Mouse (Mus musculus): ENCODE results near the gene Fam173b. TPM values are rescaled to one million over a fixed set of nuclear protein-coding genes. Genes with fewer than 3 reads are reported as not detected.
"Not testable (repeated sequence)": the region's sequence is repeated elsewhere in the genome, so short reads cannot be mapped to it uniquely, and the experiment has no call there.

The Fam173b gene
- total and polyA plus RNA-seq, 2 experiments from 2014 or later: 7.0 to 10.7 TPM

- H3K36me3 ChIP-seq (ENCODE audit: insufficient read depth): no peaks in the 10 kb centered on the region
- ATAC-seq: no peak
- H3K27ac ChIP-seq (ENCODE audit: low read depth, low read length): no peak overlapping the region
- no peaks in the 10 kb centered on the region for H3K9me3 ChIP-seq (ENCODE audit: low read length)
- WGBS: 87% methylated on average over 4 of the region's 4 CpGs
- H3K4me2 ChIP-seq (ENCODE audit: low read depth): no peak overlapping the region
- H3K4me1 ChIP-seq (ENCODE audit: insufficient read depth): no peaks in the 10 kb centered on the region
- H3K27me3 ChIP-seq (ENCODE audit: insufficient read depth, low read length): no peaks in the 10 kb centered on the region
- no peak for DNase-seq
- no peak overlapping the region for H3K9ac ChIP-seq
- no peak for TF ChIP-seq CTCF (IDR thresholded peaks at IDR 0.05; ENCODE audit: low read depth)
- H3K4me3 ChIP-seq (ENCODE audit: low read depth, low read length): no peak overlapping the region
These were observed 28.4 kb upstream of the Fam173b start for GRCm38 (mm10) chr15:31573287-31573686.

DNA sequence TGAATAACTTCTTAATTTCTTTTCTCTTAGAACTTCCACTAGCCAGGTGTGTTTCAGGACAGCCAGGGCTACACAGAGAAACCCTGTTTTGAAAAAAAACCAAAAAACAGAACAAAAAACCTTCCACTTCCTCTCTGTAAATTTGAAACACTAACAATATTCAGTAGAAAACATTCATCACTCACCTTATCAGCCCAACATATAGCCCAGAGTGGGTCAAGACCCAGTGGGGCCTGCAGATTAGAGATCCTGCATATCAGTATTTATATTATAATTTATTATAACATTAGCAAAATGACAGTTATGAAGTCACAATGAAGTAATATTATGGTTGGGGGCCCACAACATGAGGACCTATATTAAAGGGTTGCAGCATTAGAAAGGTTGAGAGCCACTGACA lies 28.0 kb upstream of the Fam173b start:
- ATAC-seq: no peak
- Histone ChIP-seq H3K4me2 (ENCODE audit: low read depth) (no peak overlapping the region), H3K4me3 (ENCODE audit: low read depth, low read length) (no peak overlapping the region), H3K9ac (no peak overlapping the region), H3K36me3 (ENCODE audit: insufficient read depth) (no peaks in the 10 kb centered on the region), H3K27me3 (ENCODE audit: insufficient read depth, low read length) (no peaks in the 10 kb centered on the region), H3K4me1 (ENCODE audit: insufficient read depth) (no peaks in the 10 kb centered on the region), H3K9me3 (ENCODE audit: low read length) (no peaks in the 10 kb centered on the region), H3K27ac (ENCODE audit: low read depth, low read length) (no peak overlapping the region)
- DNase-seq: no peak
- TF ChIP-seq CTCF (IDR thresholded peaks at IDR 0.05; ENCODE audit: low read depth): no peak

GRCm38 (mm10) chr15:31576076-31576475 lies 25.6 kb upstream of the Fam173b start:
- TF ChIP-seq CTCF (IDR thresholded peaks at IDR 0.05; ENCODE audit: low read depth): no peak
- WGBS: 78% methylated on average over 5 of the region's 5 CpGs

DNA sequence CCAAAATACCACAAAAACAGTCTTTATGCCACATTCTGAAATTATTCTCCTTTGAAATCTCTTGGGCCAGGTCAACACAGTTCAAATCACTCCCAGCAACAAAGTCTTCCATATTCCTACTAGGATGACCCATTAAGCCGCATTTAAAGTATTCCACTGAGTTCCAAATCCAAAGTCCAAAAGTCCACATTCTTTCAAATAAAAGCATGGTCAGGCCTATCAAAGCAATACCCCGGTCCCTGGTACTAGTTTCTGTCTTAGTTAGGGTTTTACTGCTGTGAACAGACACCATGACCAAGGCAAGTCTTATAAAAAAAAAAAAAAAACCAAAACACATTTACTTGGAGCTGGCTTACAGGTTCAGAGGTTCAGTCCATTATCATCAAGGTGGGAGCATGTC lies 20.6 kb upstream of the Fam173b start:
- H3K4me3 ChIP-seq (ENCODE audit: low read depth, low read length); H3K36me3 ChIP-seq (ENCODE audit: insufficient read depth); H3K9ac ChIP-seq; H3K9me3 ChIP-seq (ENCODE audit: low read length); DNase-seq; H3K4me1 ChIP-seq (ENCODE audit: insufficient read depth); H3K27ac ChIP-seq (ENCODE audit: low read depth, low read length); H3K4me2 ChIP-seq (ENCODE audit: low read depth); ATAC-seq; H3K27me3 ChIP-seq (ENCODE audit: insufficient read depth, low read length): not testable (repeated sequence)
- 94% methylated on average over 2 of the region's 2 CpGs for WGBS

More at GRCm38 (mm10) chr15:31576076-31576475, 25.6 kb upstream of the Fam173b start:
- H3K9ac ChIP-seq: no peak overlapping the region
- no peaks in the 10 kb centered on the region for H3K9me3 ChIP-seq (ENCODE audit: low read length)
- H3K27ac ChIP-seq (ENCODE audit: low read depth, low read length): no peak overlapping the region
- ATAC-seq (no peak), DNase-seq (no peak)
- H3K4me2 ChIP-seq (ENCODE audit: low read depth): no peak overlapping the region
- no peak overlapping the region for H3K4me3 ChIP-seq (ENCODE audit: low read depth, low read length)
- no peaks in the 10 kb centered on the region for H3K36me3 ChIP-seq (ENCODE audit: insufficient read depth)
- H3K27me3 ChIP-seq (ENCODE audit: insufficient read depth, low read length): no peaks in the 10 kb centered on the region
- no peaks in the 10 kb centered on the region for H3K4me1 ChIP-seq (ENCODE audit: insufficient read depth)

DNA sequence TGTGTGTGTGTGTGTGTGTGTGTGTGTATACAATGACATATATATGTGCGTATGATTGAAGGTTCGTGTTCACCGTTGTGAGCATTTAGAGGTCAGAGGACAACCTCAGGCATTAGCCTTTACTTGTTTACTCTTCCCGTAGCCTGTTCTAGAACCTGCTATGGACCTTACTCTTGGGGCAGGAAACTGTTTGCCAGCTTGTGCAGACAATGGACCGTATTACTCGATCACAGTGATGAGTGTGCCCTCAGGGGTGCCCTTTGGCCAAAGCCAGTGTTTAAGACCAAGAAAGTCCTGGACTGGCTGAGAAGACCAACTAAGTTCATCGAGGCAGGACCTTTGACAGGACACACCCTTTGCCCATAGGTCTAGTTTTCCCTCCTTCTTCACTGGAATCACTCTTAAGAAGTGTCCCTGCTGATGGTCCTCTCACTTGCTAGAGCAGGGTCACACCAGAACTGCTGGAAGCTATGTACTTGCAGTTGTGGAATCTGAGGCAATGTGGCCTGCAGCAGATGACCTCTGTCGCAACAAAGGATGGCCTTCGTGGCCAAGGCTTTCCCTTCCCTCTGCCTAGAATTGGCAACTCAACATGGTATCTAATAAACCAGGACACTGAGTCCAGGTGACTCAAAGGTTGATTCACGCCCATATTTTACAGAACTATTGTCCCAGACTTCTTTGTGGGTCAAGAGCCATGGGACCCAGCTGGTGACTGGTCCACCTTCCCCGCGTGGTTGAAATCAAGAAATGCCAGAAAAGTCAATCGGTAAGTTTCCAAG lies 18.2 kb upstream of the Fam173b start:
- TF ChIP-seq CTCF (IDR thresholded peaks at IDR 0.05; ENCODE audit: low read depth): no peak
- no peaks in the 10 kb centered on the region for H3K9me3 ChIP-seq (ENCODE audit: low read length)
- no peak overlapping the region for H3K9ac ChIP-seq
- H3K27me3 ChIP-seq (ENCODE audit: insufficient read depth, low read length): no peaks in the 10 kb centered on the region
- H3K4me2 ChIP-seq (ENCODE audit: low read depth): no peak overlapping the region
- no peak overlapping the region for H3K4me3 ChIP-seq (ENCODE audit: low read depth, low read length)
- 91% methylated on average over 13 of the region's 13 CpGs for WGBS
- H3K4me1 ChIP-seq (ENCODE audit: insufficient read depth): no peaks in the 10 kb centered on the region
- no peak overlapping the region for H3K27ac ChIP-seq (ENCODE audit: low read depth, low read length)
- no peaks in the 10 kb centered on the region for H3K36me3 ChIP-seq (ENCODE audit: insufficient read depth)
- no peak for DNase-seq
- ATAC-seq: no peak

GRCm38 (mm10) chr15:31585238-31585637 lies 16.4 kb upstream of the Fam173b start:
- no peak overlapping the region for H3K9ac ChIP-seq
- no peaks in the 10 kb centered on the region for H3K4me1 ChIP-seq (ENCODE audit: insufficient read depth)
- H3K4me3 ChIP-seq (ENCODE audit: low read depth, low read length): no peak overlapping the region
- no peaks in the 10 kb centered on the region for H3K27me3 ChIP-seq (ENCODE audit: insufficient read depth, low read length)
- no peak for TF ChIP-seq CTCF (IDR thresholded peaks at IDR 0.05; ENCODE audit: low read depth)
- DNase-seq (no peak), ATAC-seq (peak; percentile 30)
- H3K4me2 ChIP-seq (ENCODE audit: low read depth): no peak overlapping the region
- no peak overlapping the region for H3K27ac ChIP-seq (ENCODE audit: low read depth, low read length)
- H3K9me3 ChIP-seq (ENCODE audit: low read length): no peaks in the 10 kb centered on the region
- 81% methylated on average over 7 of the region's 7 CpGs for WGBS
- peaks cover 14% of the 10 kb centered on the region for H3K36me3 ChIP-seq (ENCODE audit: insufficient read depth)

- Histone ChIP-seq H3K4me3 (ENCODE audit: low read depth, low read length) (no peak overlapping the region), H3K36me3 (ENCODE audit: insufficient read depth) (peaks cover 22% of the 10 kb centered on the region), H3K9ac (no peak overlapping the region), H3K4me1 (ENCODE audit: insufficient read depth) (no peaks in the 10 kb centered on the region), H3K4me2 (ENCODE audit: low read depth) (no peak overlapping the region), H3K27me3 (ENCODE audit: insufficient read depth, low read length) (no peaks in the 10 kb centered on the region), H3K27ac (ENCODE audit: low read depth, low read length) (no peak overlapping the region), H3K9me3 (ENCODE audit: low read length) (no peaks in the 10 kb centered on the region)
- 87% methylated on average over 5 of the region's 5 CpGs for WGBS
- no peak for TF ChIP-seq CTCF (IDR thresholded peaks at IDR 0.05; ENCODE audit: low read depth)
- DNase-seq: no peak
- no peak for ATAC-seq
These were observed 15.6 kb upstream of the Fam173b start for GRCm38 (mm10) chr15:31586088-31586487.
